8 mouse cellular contexts compared by ENCODE assay signal in genomic region chr16:36884881-36885280, GRCm38 (mm10). TPM values are rescaled to one million over a fixed set of nuclear protein-coding genes. Genes with fewer than 3 reads are reported as not detected.
DNase-seq lines count a peak whose midpoint lies in the region; ATAC-seq lines count a peak whose summit lies in the region.

No protein-coding gene starts in this region.

- peak; percentile 29 to 54 for DNase-seq in cerebellum, postnatal 4 days (ENCODE audit: low spot score in 2 of 2)
- DNase-seq in midbrain, embryonic 11.5 days (ENCODE audit: low spot score, missing footprints) = no peak
- DNase-seq in embryonic facial prominence, embryonic 10.5 days (ENCODE audit: low spot score) = peak; percentile 45
- DNase-seq in yolk sac, embryonic 10.5 days (ENCODE audit: low spot score) = no peak
- DNase-seq in urinary bladder, postnatal 4 days (ENCODE audit: low spot score in 2 of 2) = no peak

- H3K4me2 ChIP-seq in midbrain, embryonic 11.5 days = no peak overlapping the region
- no peak overlapping the region for H3K4me2 ChIP-seq in midbrain, embryonic 13.5 days (replicated peaks)

- no peak overlapping the region for H3K27ac ChIP-seq in midbrain, embryonic 11.5 days (ENCODE audit: low read depth, low read length)
- H3K27ac ChIP-seq in midbrain, embryonic 13.5 days = no peak overlapping the region
- no peak overlapping the region for H3K27ac ChIP-seq in embryonic facial prominence, embryonic 10.5 days (replicated peaks)

- ATAC-seq in cerebellum, adult (ENCODE audit: insufficient number of reproducible peaks, low FRiP score, low TSS enrichment) = no peak
- ATAC-seq in midbrain, embryonic 11.5 days (ENCODE audit: low FRiP score) = 0 out of 2 replicates have a peak, but pooled peaks have one; percentile 19
- ATAC-seq in midbrain, embryonic 13.5 days = no peak
- peak; percentile 98 for ATAC-seq in megakaryocyte progenitor cell, adult 5-6 weeks (replicated peaks; ENCODE audit: poor library complexity)

- no peaks in the 10 kb centered on the region for H3K9me3 ChIP-seq in midbrain, embryonic 11.5 days (ENCODE audit: control insufficient read depth, low read length)
- H3K9me3 ChIP-seq in midbrain, embryonic 13.5 days = no peaks in the 10 kb centered on the region
- H3K9me3 ChIP-seq in embryonic facial prominence, embryonic 10.5 days = no peaks in the 10 kb centered on the region

- H3K4me3 ChIP-seq in midbrain, embryonic 11.5 days (ENCODE audit: low read depth, low read length) = no peak overlapping the region
- H3K4me3 ChIP-seq in midbrain, embryonic 13.5 days (replicated peaks) = no peak overlapping the region
- H3K4me3 ChIP-seq in embryonic facial prominence, embryonic 10.5 days = no peak overlapping the region

- H3K9ac ChIP-seq in midbrain, embryonic 11.5 days (ENCODE audit: low read length) = no peak overlapping the region
- no peak overlapping the region for H3K9ac ChIP-seq in midbrain, embryonic 13.5 days (replicated peaks)

- no peaks in the 10 kb centered on the region for H3K4me1 ChIP-seq in midbrain, embryonic 11.5 days (ENCODE audit: control insufficient read depth, insufficient read depth, low read length)
- H3K4me1 ChIP-seq in midbrain, embryonic 13.5 days (replicated peaks) = peaks cover 15% of the 10 kb centered on the region
- H3K4me1 ChIP-seq in embryonic facial prominence, embryonic 10.5 days = no peaks in the 10 kb centered on the region

- 82% methylated on average over 4 of the region's 4 CpGs for WGBS in midbrain, embryonic 11.5 days
- WGBS in midbrain, embryonic 13.5 days = 79% methylated on average over 4 of the region's 4 CpGs
- 79% methylated on average over 4 of the region's 4 CpGs for WGBS in embryonic facial prominence, embryonic 10.5 days

- H3K36me3 ChIP-seq in midbrain, embryonic 11.5 days (ENCODE audit: control insufficient read depth, insufficient read depth, low read length) = no peaks in the 10 kb centered on the region
- H3K36me3 ChIP-seq in midbrain, embryonic 13.5 days = peaks cover 27% of the 10 kb centered on the region
- H3K36me3 ChIP-seq in embryonic facial prominence, embryonic 10.5 days (replicated peaks) = peaks cover 41% of the 10 kb centered on the region

- no peaks in the 10 kb centered on the region for H3K27me3 ChIP-seq in midbrain, embryonic 11.5 days (ENCODE audit: control insufficient read depth, insufficient read depth, low read length)
- no peaks in the 10 kb centered on the region for H3K27me3 ChIP-seq in midbrain, embryonic 13.5 days
- H3K27me3 ChIP-seq in embryonic facial prominence, embryonic 10.5 days (replicated peaks; ENCODE audit: low read depth, poor library complexity, severe bottlenecking) = no peaks in the 10 kb centered on the region

RNA-seq across cellular contexts. Expression of gene Golgb1, which starts 9.9 kb away (rescaled TPM):
- polyA plus RNA-seq in midbrain, embryonic 11.5 days (2014; fragmentation: Nextera tagmentation; extraction: Ambion mirVana) = 78.4 and 84.6 TPM in 2 replicates
- polyA plus RNA-seq in midbrain, embryonic 13.5 days (2015; fragmentation: Nextera tagmentation; extraction: Ambion mirVana) = 91.6 and 97.5 TPM in 2 replicates
- 76.0 and 80.5 TPM in 2 replicates for polyA plus RNA-seq in embryonic facial prominence, embryonic 10.5 days (2016; fragmentation: Nextera tagmentation; extraction: Ambion mirVana)
- 14.1 and 18.5 TPM in 2 replicates for total RNA-seq in megakaryocyte progenitor cell, adult 5-6 weeks (2015)
- total RNA-seq in megakaryocyte progenitor cell, adult 5-6 weeks (2017) = 30.7 and 37.1 TPM in 2 replicates

RNA-seq across cellular contexts. Expression of gene Eaf2, which starts 10.1 kb away (rescaled TPM):
- polyA plus RNA-seq in midbrain, embryonic 11.5 days (2014; fragmentation: Nextera tagmentation; extraction: Ambion mirVana) = 0.86 and 1.9 TPM in 2 replicates
- 0.73 and 0.89 TPM in 2 replicates for polyA plus RNA-seq in midbrain, embryonic 13.5 days (2015; fragmentation: Nextera tagmentation; extraction: Ambion mirVana)
- polyA plus RNA-seq in embryonic facial prominence, embryonic 10.5 days (2016; fragmentation: Nextera tagmentation; extraction: Ambion mirVana) = 1.4 and 2.1 TPM in 2 replicates
- total RNA-seq in megakaryocyte progenitor cell, adult 5-6 weeks (2015) = 0.42 and 1.4 TPM in 2 replicates
- 1.1 TPM in 1 of 2 replicates, not detected in the other for total RNA-seq in megakaryocyte progenitor cell, adult 5-6 weeks (2017)

RNA-seq across cellular contexts. Expression of gene Hcls1, which starts 49.9 kb away (rescaled TPM):
- polyA plus RNA-seq in midbrain, embryonic 11.5 days (2014; fragmentation: Nextera tagmentation; extraction: Ambion mirVana) = 1.1 TPM in 2 replicates
- 1.4 and 1.8 TPM in 2 replicates for polyA plus RNA-seq in midbrain, embryonic 13.5 days (2015; fragmentation: Nextera tagmentation; extraction: Ambion mirVana)
- polyA plus RNA-seq in embryonic facial prominence, embryonic 10.5 days (2016; fragmentation: Nextera tagmentation; extraction: Ambion mirVana) = 1.5 and 3.0 TPM in 2 replicates
- total RNA-seq in megakaryocyte progenitor cell, adult 5-6 weeks (2015) = 17.2 and 21.3 TPM in 2 replicates
- total RNA-seq in megakaryocyte progenitor cell, adult 5-6 weeks (2017) = 134 and 150 TPM in 2 replicates

RNA-seq across cellular contexts. Expression of gene Iqcb1, which starts 56.7 kb away (rescaled TPM):
- 73.6 and 85.6 TPM in 2 replicates for polyA plus RNA-seq in midbrain, embryonic 11.5 days (2014; fragmentation: Nextera tagmentation; extraction: Ambion mirVana)
- polyA plus RNA-seq in midbrain, embryonic 13.5 days (2015; fragmentation: Nextera tagmentation; extraction: Ambion mirVana) = 64.3 and 72.5 TPM in 2 replicates
- polyA plus RNA-seq in embryonic facial prominence, embryonic 10.5 days (2016; fragmentation: Nextera tagmentation; extraction: Ambion mirVana) = 69.2 and 74.6 TPM in 2 replicates
- 12.7 and 18.7 TPM in 2 replicates for total RNA-seq in megakaryocyte progenitor cell, adult 5-6 weeks (2015)
- total RNA-seq in megakaryocyte progenitor cell, adult 5-6 weeks (2017) = 11.1 and 11.7 TPM in 2 replicates

Comparison
In these comparisons a context has a peak if more than half of its experiments do, and no peak if none do; other contexts are left out.
1. ATAC-seq: peak in midbrain, embryonic 11.5 days (single experiment) and megakaryocyte progenitor cell, adult 5-6 weeks (single experiment); none in cerebellum, adult (single experiment) and midbrain, embryonic 13.5 days (single experiment).
2. DNase-seq: peak in cerebellum, postnatal 4 days (2 of 2) and embryonic facial prominence, embryonic 10.5 days (single experiment); none in midbrain, embryonic 11.5 days (single experiment), yolk sac, embryonic 10.5 days (single experiment) and urinary bladder, postnatal 4 days (0 of 2).